Mouse (Mus musculus) intestine, embryonic 16.5 days (tissue): Measurements from ENCODE around the gene Aasdhppt. TPM values are rescaled to one million over a fixed set of nuclear protein-coding genes. Genes with fewer than 3 reads are reported as not detected.

Source experiments
- ATAC-seq: fragments of 200-750 bp; cut with Nextera tagmentation; 2 replicates; pipeline ENCODE4 v1.8.0; 2017; ENCODE audit warnings: moderate TSS enrichment, moderate library complexity
- H3K27ac ChIP-seq: fragments of 300-500 bp; sonication (generic); 2 replicates; pipeline ENCODE4 v1.5.1; 2014; ENCODE audit warnings: mild to moderate bottlenecking, low read length
- H3K27me3 ChIP-seq: fragments of 300-500 bp; sonication (generic); replicated peaks from 2 replicates; pipeline ENCODE4 v1.6.1; 2014; ENCODE audit warnings: low read length, control low read depth, mixed read lengths; ENCODE audit not compliant: control insufficient read depth, insufficient read depth
- H3K36me3 ChIP-seq: fragments of 300-500 bp; sonication (generic); 2 replicates; pipeline ENCODE4 v1.6.1; 2014; ENCODE audit warnings: low read length, control low read depth; ENCODE audit not compliant: control insufficient read depth, insufficient read depth
- H3K4me1 ChIP-seq: fragments of 300-500 bp; sonication (generic); 2 replicates; pipeline ENCODE4 v1.6.1; 2014; ENCODE audit warnings: low read length, control low read depth, mixed read lengths; ENCODE audit not compliant: control insufficient read depth, insufficient read depth
- H3K4me2 ChIP-seq: fragments of 300-500 bp; sonication (generic); 2 replicates; pipeline ENCODE4 v1.6.1; 2014; ENCODE audit warnings: low read depth, low read length, control low read depth
- H3K4me3 ChIP-seq: fragments of 300-500 bp; sonication (generic); 2 replicates; pipeline ENCODE4 v1.5.1; 2014; ENCODE audit warnings: mild to moderate bottlenecking, low read length
- H3K9ac ChIP-seq: fragments of 300-500 bp; sonication (generic); 2 replicates; pipeline ENCODE4 v1.6.1; 2014; ENCODE audit warnings: low read depth, low read length
- H3K9me3 ChIP-seq: fragments of 300-500 bp; sonication (generic); 2 replicates; pipeline ENCODE4 v1.6.1; 2016; ENCODE audit warnings: low read length, control low read depth; ENCODE audit not compliant: control insufficient read depth
- WGBS: fragments of 180-500 bp; shearing (Covaris S2); extraction: QIAGEN DNeasy Blood & Tissue Kit; methylation state at CpG from one replicate; pipeline ENCODE4 v1.1.7; 2014; 5-methylcytosine and 5-hydroxymethylcytosine counted together
- microRNA-seq: library from miRNA; unstranded; fragments of <30 nt; microRNA quantifications from one replicate; pipeline ENCODE4, GENCODE M21; 2016
- polyA plus RNA-seq: library from polyadenylated mRNA; unstranded; fragments of >200 nt; fragmentation: Nextera tagmentation; extraction: Ambion mirVana; gene quantifications from 2 replicates; pipeline ENCODE4 v1.2.1, GENCODE M21; 2015

Gene Aasdhppt
- polyA plus RNA-seq, 1 experiment from 2014 or later, result 26.3 TPM

DNA sequence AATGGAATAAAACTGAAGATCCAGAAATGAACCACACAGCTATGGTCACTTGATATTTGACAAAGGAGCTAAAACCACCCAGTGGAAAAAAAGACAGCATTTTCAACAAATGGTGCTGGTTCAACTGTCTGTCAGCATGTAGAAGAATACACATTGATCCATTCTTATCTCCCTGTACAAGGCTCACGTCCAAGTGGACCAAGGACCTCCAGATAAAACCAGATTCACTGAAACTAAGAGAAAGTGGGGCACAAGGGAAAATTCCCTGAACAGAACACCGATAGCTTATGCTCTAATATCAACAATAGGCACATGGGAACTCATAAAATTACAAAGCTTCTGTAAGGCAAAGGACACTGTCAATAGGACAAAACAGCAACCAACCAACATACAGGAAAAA lies 8.8 kb downstream of the Aasdhppt start:
- no peak for ATAC-seq
- H3K9me3 ChIP-seq, result no peaks in the 10 kb centered on the region
- no peaks in the 10 kb centered on the region for H3K4me1 ChIP-seq
- 77% methylated on average over 2 of the region's 2 CpGs for WGBS
- no peak overlapping the region for H3K9ac ChIP-seq
- H3K27ac ChIP-seq, result no peak overlapping the region
- H3K4me3 ChIP-seq, result no peak overlapping the region
- no peaks in the 10 kb centered on the region for H3K27me3 ChIP-seq
- peaks cover 5% of the 10 kb centered on the region; the same call in 1 of the 2 replicates for H3K36me3 ChIP-seq
- no peak overlapping the region for H3K4me2 ChIP-seq

DNA sequence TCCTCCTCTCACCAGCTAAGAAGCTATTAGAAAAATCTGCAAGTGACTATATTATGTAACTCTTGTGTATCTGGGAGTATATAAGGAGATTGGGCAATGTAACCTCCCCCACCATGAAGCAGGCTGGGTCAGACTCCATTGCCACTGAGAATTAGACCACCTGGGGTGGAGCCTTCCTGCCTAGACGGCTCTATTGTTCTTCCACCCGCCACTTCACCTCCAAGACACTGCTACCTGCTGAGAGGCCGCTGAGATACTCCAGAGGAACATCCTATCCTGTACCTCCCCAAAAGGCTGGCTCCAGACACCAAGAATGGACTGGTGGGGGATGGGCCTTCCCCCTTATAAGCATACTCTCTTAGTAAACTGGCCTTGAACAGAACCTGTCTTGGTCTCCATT lies 25.4 kb downstream of the Aasdhppt start:
- WGBS, result 27% methylated on average over 3 of the region's 3 CpGs
- ATAC-seq, result no peak

GRCm38 (mm10) chr9:4266881-4267280 lies 42.4 kb downstream of the Aasdhppt start:
- ATAC-seq, result no peak
- no peaks in the 10 kb centered on the region for H3K4me1 ChIP-seq
- no peaks in the 10 kb centered on the region for H3K27me3 ChIP-seq
- H3K4me3 ChIP-seq, result no peak overlapping the region
- H3K4me2 ChIP-seq, result no peak overlapping the region
- no peak overlapping the region for H3K27ac ChIP-seq
- 98% methylated on average over 3 of the region's 3 CpGs for WGBS
- H3K9ac ChIP-seq, result no peak overlapping the region
- H3K9me3 ChIP-seq, result no peaks in the 10 kb centered on the region
- H3K36me3 ChIP-seq, result no peaks in the 10 kb centered on the region

More for the DNA sequence above, 25.4 kb downstream of the Aasdhppt start:
- Histone ChIP-seq H3K36me3 (no peaks in the 10 kb centered on the region), H3K4me2 (no peak overlapping the region), H3K4me1 (no peaks in the 10 kb centered on the region), H3K27me3 (no peaks in the 10 kb centered on the region), H3K4me3 (no peak overlapping the region), H3K9me3 (no peaks in the 10 kb centered on the region), H3K9ac (no peak overlapping the region), H3K27ac (no peak overlapping the region)

DNA sequence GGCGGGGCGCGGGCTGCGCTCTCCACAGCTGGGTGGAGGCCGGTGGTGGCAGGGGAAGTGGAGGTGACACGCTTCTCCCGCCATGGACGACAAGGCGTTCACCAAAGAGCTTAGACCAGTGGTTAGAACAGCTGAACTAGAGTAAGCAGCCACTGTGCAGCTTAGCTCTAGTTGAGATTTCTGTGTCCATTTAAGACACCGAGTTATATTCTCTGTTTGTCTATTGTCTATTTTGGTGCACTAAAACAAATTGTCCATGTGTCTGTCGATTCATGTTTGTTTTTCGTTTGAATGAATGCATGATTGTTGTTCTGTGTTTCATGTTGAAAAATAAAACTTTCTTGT lies 48.6 kb downstream of the Aasdhppt start:
- H3K27ac ChIP-seq, result no peak overlapping the region
- WGBS, result 67% methylated on average over 12 of the region's 12 CpGs
- no peak for ATAC-seq
- H3K4me3 ChIP-seq, result no peak overlapping the region
- peaks cover 14% of the 10 kb centered on the region for H3K9me3 ChIP-seq
- no peaks in the 10 kb centered on the region for H3K27me3 ChIP-seq
- no peak overlapping the region for H3K9ac ChIP-seq
- no peaks in the 10 kb centered on the region for H3K4me1 ChIP-seq
- no peaks in the 10 kb centered on the region for H3K36me3 ChIP-seq
- no peak overlapping the region for H3K4me2 ChIP-seq

- Histone ChIP-seq H3K27me3 (no peaks in the 10 kb centered on the region), H3K36me3 (no peaks in the 10 kb centered on the region), H3K9me3 (peaks cover 14% of the 10 kb centered on the region), H3K9ac (no peak overlapping the region), H3K4me2 (0 out of 2 replicates have a peak overlapping the region, but pooled peaks have one; percentile 2), H3K27ac (no peak overlapping the region), H3K4me1 (no peaks in the 10 kb centered on the region), H3K4me3 (peak overlapping the region; percentile 4; the same call in 1 of the 2 replicates)
- no peak for ATAC-seq
- WGBS, result 59% methylated on average over 65 of the region's 65 CpGs
Observed at GRCm38 (mm10) chr9:4259841-4260745, 49.2 kb downstream of the Aasdhppt start.

- Histone ChIP-seq H3K27ac (no peak overlapping the region), H3K27me3 (no peaks in the 10 kb centered on the region), H3K4me2 (no peak overlapping the region), H3K4me1 (no peaks in the 10 kb centered on the region), H3K4me3 (no peak overlapping the region), H3K9ac (no peak overlapping the region), H3K36me3 (no peaks in the 10 kb centered on the region), H3K9me3 (peaks cover 14% of the 10 kb centered on the region)
- no peak for ATAC-seq
- 88% methylated on average over 10 of the region's 10 CpGs for WGBS
Observed at GRCm38 (mm10) chr9:4259074-4259473, 50.2 kb downstream of the Aasdhppt start.

Small RNA genes within 50 kb of the gene (microRNA-seq; reads per million reads assigned to microRNA genes)
- gene Gm22195, result not detected

Other genes with a start within 250 kb of the Aasdhppt start
- gene Kbtbd3, start 362 bp upstream of the Aasdhppt start, polyA plus RNA-seq, result 4.7 and 5.1 TPM in 2 replicates
- gene Msantd4, start 67.1 kb upstream of the Aasdhppt start, polyA plus RNA-seq, result 38.1 and 38.9 TPM in 2 replicates